Mouse (Mus musculus): ENCODE data around the gene Tusc2. TPM values are rescaled to one million over a fixed set of nuclear protein-coding genes. Genes with fewer than 3 reads are reported as not detected.

Gene Tusc2
- polyA plus RNA-seq, 1 experiment from 2014 or later, result 93.0 TPM

Other genes with a start within 250 kb of the Tusc2 start
- 11.1 and 12.4 TPM in 2 replicates for gene Hemk1, start 224.9 kb upstream of the Tusc2 start, polyA plus RNA-seq (2014; fragmentation: Nextera tagmentation; extraction: Ambion mirVana)
- gene 6430571L13Rik, start 222.7 kb upstream of the Tusc2 start, polyA plus RNA-seq (2014; fragmentation: Nextera tagmentation; extraction: Ambion mirVana), result 1.4 and 2.0 TPM in 2 replicates
- 1.4 and 1.8 TPM in 2 replicates for gene Cacna2d2, start 163.6 kb upstream of the Tusc2 start, polyA plus RNA-seq (2014; fragmentation: Nextera tagmentation; extraction: Ambion mirVana)
- 47.0 and 47.2 TPM in 2 replicates for gene Tmem115, start 29.3 kb upstream of the Tusc2 start, polyA plus RNA-seq (2014; fragmentation: Nextera tagmentation; extraction: Ambion mirVana)
- 19.7 and 21.9 TPM in 2 replicates for gene Cyb561d2, start 21.1 kb upstream of the Tusc2 start, polyA plus RNA-seq (2014; fragmentation: Nextera tagmentation; extraction: Ambion mirVana)
- gene Nprl2, start 21.0 kb upstream of the Tusc2 start, polyA plus RNA-seq (2014; fragmentation: Nextera tagmentation; extraction: Ambion mirVana), result 45.8 and 48.9 TPM in 2 replicates
- gene Zmynd10, start 16.0 kb upstream of the Tusc2 start, polyA plus RNA-seq (2014; fragmentation: Nextera tagmentation; extraction: Ambion mirVana), result 0.65 and 1.3 TPM in 2 replicates
- gene Rassf1, start 11.7 kb upstream of the Tusc2 start, polyA plus RNA-seq (2014; fragmentation: Nextera tagmentation; extraction: Ambion mirVana), result 38.5 and 41.3 TPM in 2 replicates
- 124 and 128 TPM in 2 replicates for gene Hyal2, start 4.7 kb downstream of the Tusc2 start, polyA plus RNA-seq (2014; fragmentation: Nextera tagmentation; extraction: Ambion mirVana)
- gene Hyal1, start 13.7 kb downstream of the Tusc2 start, polyA plus RNA-seq (2014; fragmentation: Nextera tagmentation; extraction: Ambion mirVana), result 3.3 and 4.0 TPM in 2 replicates
- gene Naa80, start 15.6 kb downstream of the Tusc2 start, polyA plus RNA-seq (2014; fragmentation: Nextera tagmentation; extraction: Ambion mirVana), result 15.1 and 15.5 TPM in 2 replicates
- gene Hyal3, start 17.6 kb downstream of the Tusc2 start, polyA plus RNA-seq (2014; fragmentation: Nextera tagmentation; extraction: Ambion mirVana), result 0.24 and 0.30 TPM in 2 replicates
- 35.2 and 39.0 TPM in 2 replicates for gene Ifrd2, start 24.4 kb downstream of the Tusc2 start, polyA plus RNA-seq (2014; fragmentation: Nextera tagmentation; extraction: Ambion mirVana)
- 2.6 and 3.0 TPM in 2 replicates for gene Sema3b, start 46.0 kb downstream of the Tusc2 start, polyA plus RNA-seq (2014; fragmentation: Nextera tagmentation; extraction: Ambion mirVana)
- gene Gnai2, start 72.1 kb downstream of the Tusc2 start, polyA plus RNA-seq (2014; fragmentation: Nextera tagmentation; extraction: Ambion mirVana), result 434 and 452 TPM in 2 replicates
- 6.8 and 7.2 TPM in 2 replicates for gene Slc38a3, start 106.3 kb downstream of the Tusc2 start, polyA plus RNA-seq (2014; fragmentation: Nextera tagmentation; extraction: Ambion mirVana)
- gene Gnat1, start 116.5 kb downstream of the Tusc2 start, polyA plus RNA-seq (2014; fragmentation: Nextera tagmentation; extraction: Ambion mirVana), result 1.9 and 2.4 TPM in 2 replicates
- 15.3 and 17.0 TPM in 2 replicates for gene Sema3f, start 147.2 kb downstream of the Tusc2 start, polyA plus RNA-seq (2014; fragmentation: Nextera tagmentation; extraction: Ambion mirVana)
- gene Rbm5, start 207.7 kb downstream of the Tusc2 start, polyA plus RNA-seq (2014; fragmentation: Nextera tagmentation; extraction: Ambion mirVana), result 196 and 197 TPM in 2 replicates

All from neural tube, embryonic 11.5 days (tissue).